Mouse (Mus musculus): ENCODE results near the gene Pctp.

The Pctp gene

GRCm38 (mm10) chr11:90019161-90019560 is 16.5 kb upstream of the Pctp start:
- in situ Hi-C loops (cut with MboI; ENCODE audit: low pct_unique_long_range_greater_than_20kb in 1 of 2, low sequenced_read_pairs in 2 of 2, unreplicated experiment in 1 of 2), result no loop called here

- in situ Hi-C loops (cut with MboI; ENCODE audit: low pct_unique_long_range_greater_than_20kb in 1 of 2, low sequenced_read_pairs in 2 of 2, unreplicated experiment in 1 of 2), result no loop called here
Observed at GRCm38 (mm10) chr11:90015281-90015680, 12.6 kb upstream of the Pctp start.

GRCm38 (mm10) chr11:90013657-90014056 is 11.0 kb upstream of the Pctp start:
- in situ Hi-C loops (cut with MboI; ENCODE audit: low pct_unique_long_range_greater_than_20kb in 1 of 2, low sequenced_read_pairs in 2 of 2, unreplicated experiment in 1 of 2), result no loop called here

GRCm38 (mm10) chr11:90007791-90008531 is 5.3 kb upstream of the Pctp start:
- in situ Hi-C loops (cut with MboI; ENCODE audit: low pct_unique_long_range_greater_than_20kb in 1 of 2, low sequenced_read_pairs in 2 of 2, unreplicated experiment in 1 of 2), result no loop called here

- in situ Hi-C loops (cut with MboI; ENCODE audit: low pct_unique_long_range_greater_than_20kb in 1 of 2, low sequenced_read_pairs in 2 of 2, unreplicated experiment in 1 of 2), result no loop called here
Observed at GRCm38 (mm10) chr11:90006111-90006510, 3.4 kb upstream of the Pctp start.

GRCm38 (mm10) chr11:90003386-90003785 is 692 bp upstream of the Pctp start:
- in situ Hi-C loops (cut with MboI; ENCODE audit: low pct_unique_long_range_greater_than_20kb in 1 of 2, low sequenced_read_pairs in 2 of 2, unreplicated experiment in 1 of 2), result no loop called here

- in situ Hi-C loops (cut with MboI; ENCODE audit: low pct_unique_long_range_greater_than_20kb in 1 of 2, low sequenced_read_pairs in 2 of 2, unreplicated experiment in 1 of 2), result no loop called here
Observed at GRCm38 (mm10) chr11:90002987-90003348, 274 bp upstream of the Pctp start.

GRCm38 (mm10) chr11:90001396-90002230 is 1.1 kb downstream of the Pctp start:
- in situ Hi-C loops (cut with MboI; ENCODE audit: low pct_unique_long_range_greater_than_20kb in 1 of 2, low sequenced_read_pairs in 2 of 2, unreplicated experiment in 1 of 2), result no loop called here

GRCm38 (mm10) chr11:90000666-90001065 is 2.0 kb downstream of the Pctp start:
- in situ Hi-C loops (cut with MboI; ENCODE audit: low pct_unique_long_range_greater_than_20kb in 1 of 2, low sequenced_read_pairs in 2 of 2, unreplicated experiment in 1 of 2), result no loop called here

GRCm38 (mm10) chr11:89998996-89999770 is 3.5 kb downstream of the Pctp start:
- in situ Hi-C loops (cut with MboI; ENCODE audit: low pct_unique_long_range_greater_than_20kb in 1 of 2, low sequenced_read_pairs in 2 of 2, unreplicated experiment in 1 of 2), result loop anchor here in 1 of 2 experiments (25.0 kb wide), 1 partner anchor 163 kb away; no protein-coding TSS in a partner anchor

- in situ Hi-C loops (cut with MboI; ENCODE audit: low pct_unique_long_range_greater_than_20kb in 1 of 2, low sequenced_read_pairs in 2 of 2, unreplicated experiment in 1 of 2), result loop anchor here in 1 of 2 experiments (25.0 kb wide), 1 partner anchor 165 kb away; no protein-coding TSS in a partner anchor
Observed at GRCm38 (mm10) chr11:89996856-89997255, 5.8 kb downstream of the Pctp start.

GRCm38 (mm10) chr11:89996406-89996805 is 6.3 kb downstream of the Pctp start:
- in situ Hi-C loops (cut with MboI; ENCODE audit: low pct_unique_long_range_greater_than_20kb in 1 of 2, low sequenced_read_pairs in 2 of 2, unreplicated experiment in 1 of 2), result loop anchor here in 1 of 2 experiments (25.0 kb wide), 1 partner anchor 166 kb away; no protein-coding TSS in a partner anchor

GRCm38 (mm10) chr11:89995596-89995995 is 7.1 kb downstream of the Pctp start:
- in situ Hi-C loops (cut with MboI; ENCODE audit: low pct_unique_long_range_greater_than_20kb in 1 of 2, low sequenced_read_pairs in 2 of 2, unreplicated experiment in 1 of 2), result loop anchor here in 1 of 2 experiments (25.0 kb wide), 1 partner anchor 167 kb away; no protein-coding TSS in a partner anchor

- in situ Hi-C loops (cut with MboI; ENCODE audit: low pct_unique_long_range_greater_than_20kb in 1 of 2, low sequenced_read_pairs in 2 of 2, unreplicated experiment in 1 of 2), result loop anchor here in 1 of 2 experiments (25.0 kb wide), 1 partner anchor 168 kb away; no protein-coding TSS in a partner anchor
Observed at GRCm38 (mm10) chr11:89994706-89995105, 8.0 kb downstream of the Pctp start.

GRCm38 (mm10) chr11:89991661-89992060 is 11.0 kb downstream of the Pctp start:
- in situ Hi-C loops (cut with MboI; ENCODE audit: low pct_unique_long_range_greater_than_20kb in 1 of 2, low sequenced_read_pairs in 2 of 2, unreplicated experiment in 1 of 2), result loop anchor here in 1 of 2 experiments (25.0 kb wide), 1 partner anchor 171 kb away; no protein-coding TSS in a partner anchor

- in situ Hi-C loops (cut with MboI; ENCODE audit: low pct_unique_long_range_greater_than_20kb in 1 of 2, low sequenced_read_pairs in 2 of 2, unreplicated experiment in 1 of 2), result loop anchor here (5.0 to 25.0 kb wide), 2 partner anchors 173 to 178 kb away; no protein-coding TSS in a partner anchor
Observed at GRCm38 (mm10) chr11:89988936-89989589, 13.6 kb downstream of the Pctp start.

- in situ Hi-C loops (cut with MboI; ENCODE audit: low pct_unique_long_range_greater_than_20kb in 1 of 2, low sequenced_read_pairs in 2 of 2, unreplicated experiment in 1 of 2), result loop anchor here (5.0 to 25.0 kb wide), 2 partner anchors 176 to 181 kb away; no protein-coding TSS in a partner anchor
Observed at GRCm38 (mm10) chr11:89986516-89986915, 16.2 kb downstream of the Pctp start.
